Mouse (Mus musculus): Measurements from ENCODE around the gene Ermap.

The Ermap gene

GRCm38 (mm10) chr4:119189864-119190263 lies at the start of gene Ermap:
Gene Ermap (minus strand): TSS chr4:119190011.
- DNase-seq (ENCODE audit: low spot score): no peak

GRCm38 (mm10) chr4:119239181-119239682 lies 49.4 kb upstream of the Ermap start:
- DNase-seq (ENCODE audit: low spot score): no peak

GRCm38 (mm10) chr4:119238661-119239060 lies 48.9 kb upstream of the Ermap start:
- no peak for DNase-seq (ENCODE audit: low spot score)

GRCm38 (mm10) chr4:119234348-119234747 lies 44.5 kb upstream of the Ermap start:
- no peak for DNase-seq (ENCODE audit: low spot score)

GRCm38 (mm10) chr4:119233256-119233901 lies 43.6 kb upstream of the Ermap start:
- DNase-seq (ENCODE audit: low spot score): no peak

GRCm38 (mm10) chr4:119232410-119233255 lies 42.8 kb upstream of the Ermap start, which contains the start of the genes AU022252 and P3h1:
Gene AU022252 (minus strand): TSS chr4:119232712.
Gene P3h1 (plus strand): TSS chr4:119232915.
- peak; percentile 95 for DNase-seq (ENCODE audit: low spot score)

- DNase-seq (ENCODE audit: low spot score): no peak
These were observed 36.9 kb upstream of the Ermap start for GRCm38 (mm10) chr4:119226751-119227150.

GRCm38 (mm10) chr4:119225719-119226118 lies 35.9 kb upstream of the Ermap start:
- DNase-seq (ENCODE audit: low spot score): no peak

- DNase-seq (ENCODE audit: low spot score): no peak
These were observed 34.7 kb upstream of the Ermap start for GRCm38 (mm10) chr4:119224534-119224933.

- DNase-seq (ENCODE audit: low spot score): no peak
These were observed 33.9 kb upstream of the Ermap start for GRCm38 (mm10) chr4:119223696-119224095.

GRCm38 (mm10) chr4:119218169-119218568 lies 28.4 kb upstream of the Ermap start, which contains the start of gene Tmem269:
Gene Tmem269 (minus strand): TSS chr4:119218217.
- no peak for DNase-seq (ENCODE audit: low spot score)

GRCm38 (mm10) chr4:119216667-119217066 lies 26.9 kb upstream of the Ermap start:
- no peak for DNase-seq (ENCODE audit: low spot score)

GRCm38 (mm10) chr4:119204672-119205071 lies 14.9 kb upstream of the Ermap start:
- no peak for DNase-seq (ENCODE audit: low spot score)

GRCm38 (mm10) chr4:119198105-119198504 lies 8.3 kb upstream of the Ermap start:
- no peak for DNase-seq (ENCODE audit: low spot score)

GRCm38 (mm10) chr4:119195582-119196320 lies 5.9 kb upstream of the Ermap start:
- DNase-seq (ENCODE audit: low spot score): no peak

- DNase-seq (ENCODE audit: low spot score): peak; percentile 66
These were observed 5.2 kb upstream of the Ermap start, which contains the start of gene Svbp for GRCm38 (mm10) chr4:119194909-119195581. Gene Svbp (plus strand): TSS chr4:119195306.

- no peak for DNase-seq (ENCODE audit: low spot score)
These were observed 2.9 kb upstream of the Ermap start for GRCm38 (mm10) chr4:119192757-119193156.

- no peak for DNase-seq (ENCODE audit: low spot score)
These were observed 1.5 kb upstream of the Ermap start for GRCm38 (mm10) chr4:119191273-119191672.

GRCm38 (mm10) chr4:119190618-119191017 lies 807 bp upstream of the Ermap start:
- no peak for DNase-seq (ENCODE audit: low spot score)

- no peak for DNase-seq (ENCODE audit: low spot score)
These were observed 419 bp downstream of the Ermap start for GRCm38 (mm10) chr4:119189392-119189791.

GRCm38 (mm10) chr4:119188060-119188785 lies 1.6 kb downstream of the Ermap start:
- no peak for DNase-seq (ENCODE audit: low spot score)

All from urinary bladder, postnatal 10 days (tissue).